ENCODE assay signal across 23 mouse cellular contexts in genomic region chr4:105076152-105076551, GRCm38 (mm10). TPM values are rescaled to one million over a fixed set of nuclear protein-coding genes. Genes with fewer than 3 reads are reported as not detected.
DNase-seq lines count a peak whose midpoint lies in the region; ATAC-seq and TF ChIP-seq lines count a peak whose summit lies in the region.
"Had no signal": no experiment of that assay in that cellular context is flagged by ENCODE, and none has a peak within 500 bp of the region (broad histone marks: within the 10 kb centered on the region; RNA-seq: fewer than 3 reads in every experiment).

No protein-coding gene starts in this region.

- H3K36me3 ChIP-seq in intestine, embryonic 15.5 days, result no peaks in the 10 kb centered on the region
- no peaks in the 10 kb centered on the region for H3K36me3 ChIP-seq in intestine, postnatal 0 days (ENCODE audit: control insufficient read depth, insufficient read depth)
- no peaks in the 10 kb centered on the region for H3K36me3 ChIP-seq in kidney, postnatal 0 days (ENCODE audit: insufficient read depth, low read length)
- H3K36me3 ChIP-seq: hindbrain, embryonic 10.5 days; limb, embryonic 12.5 days; liver, embryonic 12.5 days; midbrain, embryonic 12.5 days; neural tube, embryonic 12.5 days had no signal

- no peak for DNase-seq in Patski (ENCODE audit: low read depth, low spot score)
- peak; percentile 22 for DNase-seq in kidney, postnatal 0 days (ENCODE audit: low spot score)
- peak; percentile 45 for DNase-seq in large intestine, adult 2 months (ENCODE audit: low read depth, low spot score)
- no peak for DNase-seq in adrenal gland, adult 2 months
- DNase-seq in gastrocnemius, adult 2 months, result no peak
- DNase-seq: cerebellum, adult 11 months; cerebellum, adult 9-10 months; cerebellum, postnatal 36 days; gastrocnemius, postnatal 14 days; heart, postnatal 14 days; liver, postnatal 0 days; lung, postnatal 4 days had no signal

- CTCF ChIA-PET in Patski (lab: Charles Lee), result no interaction called here

- H3K4me3 ChIP-seq in intestine, embryonic 15.5 days (replicated peaks), result no peak overlapping the region
- H3K4me3 ChIP-seq in intestine, postnatal 0 days (ENCODE audit: low read depth, low read length), result no peak overlapping the region
- H3K4me3 ChIP-seq in kidney, postnatal 0 days (replicated peaks; ENCODE audit: low read depth, low read length), result no peak overlapping the region
- no peak overlapping the region for H3K4me3 ChIP-seq in gastrocnemius, adult 2 months
- H3K4me3 ChIP-seq: forebrain, embryonic 13.5 days; hindbrain, embryonic 10.5 days; limb, embryonic 12.5 days; liver, embryonic 12.5 days; megakaryocyte, embryonic 14.5 days; midbrain, embryonic 12.5 days; myocyte; neural tube, embryonic 12.5 days had no signal

- H3K27me3 ChIP-seq in intestine, embryonic 15.5 days (replicated peaks), result no peaks in the 10 kb centered on the region
- no peaks in the 10 kb centered on the region for H3K27me3 ChIP-seq in intestine, postnatal 0 days (replicated peaks; ENCODE audit: control insufficient read depth, insufficient read depth, low read length)
- no peaks in the 10 kb centered on the region for H3K27me3 ChIP-seq in Patski
- H3K27me3 ChIP-seq in kidney, postnatal 0 days (ENCODE audit: insufficient read depth, low read length), result no peaks in the 10 kb centered on the region
- H3K27me3 ChIP-seq: forebrain, embryonic 13.5 days; limb, embryonic 12.5 days; liver, embryonic 12.5 days; midbrain, embryonic 12.5 days; neural tube, embryonic 12.5 days had no signal

- POLR2A ChIA-PET in Patski (lab: Charles Lee), result no interaction called here

- intact Hi-C loops in gastrocnemius, adult 2 months (cut with DNase I), result loop anchor here (10.0 kb wide), 1 partner anchor 49 kb away; no protein-coding TSS in a partner anchor

- H3K27ac ChIP-seq in intestine, embryonic 15.5 days, result no peak overlapping the region
- no peak overlapping the region for H3K27ac ChIP-seq in intestine, postnatal 0 days (ENCODE audit: low read depth, low read length)
- H3K27ac ChIP-seq in kidney, postnatal 0 days, result no peak overlapping the region
- no peak overlapping the region for H3K27ac ChIP-seq in gastrocnemius, adult 2 months
- H3K27ac ChIP-seq: forebrain, embryonic 13.5 days; hindbrain, embryonic 10.5 days; hindbrain, postnatal 0 days; limb, embryonic 12.5 days; liver, embryonic 12.5 days; midbrain, embryonic 12.5 days; neural tube, embryonic 12.5 days had no signal

- H3K4me1 ChIP-seq in intestine, embryonic 15.5 days (replicated peaks), result no peaks in the 10 kb centered on the region
- no peaks in the 10 kb centered on the region for H3K4me1 ChIP-seq in intestine, postnatal 0 days (replicated peaks; ENCODE audit: control insufficient read depth, insufficient read depth, low read length)
- H3K4me1 ChIP-seq in kidney, postnatal 0 days (replicated peaks; ENCODE audit: insufficient read depth, low read length), result no peaks in the 10 kb centered on the region
- H3K4me1 ChIP-seq: forebrain, embryonic 13.5 days; hindbrain, embryonic 10.5 days; liver, embryonic 12.5 days; midbrain, embryonic 12.5 days; neural tube, embryonic 12.5 days had no signal

- TF ChIP-seq CTCF in intestine, postnatal 0 days (IDR thresholded peaks at IDR 0.05; ENCODE audit: low read depth), result no peak
- TF ChIP-seq CTCF in Patski (IDR thresholded peaks at IDR 0.05), result no peak
- TF ChIP-seq CTCF in kidney, postnatal 0 days (IDR thresholded peaks at IDR 0.05; ENCODE audit: low read depth), result no peak
- no peak for TF ChIP-seq CTCF in gastrocnemius, adult 2 months (IDR thresholded peaks at IDR 0.05)

- no peaks in the 10 kb centered on the region for H3K9me3 ChIP-seq in intestine, embryonic 15.5 days
- no peaks in the 10 kb centered on the region for H3K9me3 ChIP-seq in intestine, postnatal 0 days (ENCODE audit: control insufficient read depth)
- no peaks in the 10 kb centered on the region for H3K9me3 ChIP-seq in kidney, postnatal 0 days (replicated peaks; ENCODE audit: low read length)
- H3K9me3 ChIP-seq: forebrain, embryonic 13.5 days; hindbrain, embryonic 10.5 days; limb, embryonic 12.5 days; liver, embryonic 12.5 days; megakaryocyte, embryonic 14.5 days; neural tube, embryonic 12.5 days had no signal

- peak; percentile 56; the same call in 1 of the 2 replicates for ATAC-seq in intestine, embryonic 15.5 days
- ATAC-seq in intestine, postnatal 0 days, result no peak
- ATAC-seq in Patski, result peak; percentile 79
- peak; percentile 66; the same call in 1 of the 2 replicates for ATAC-seq in kidney, postnatal 0 days (replicated peaks; ENCODE audit: low FRiP score, low read depth)
- ATAC-seq: forebrain, embryonic 13.5 days; hindbrain, postnatal 0 days; liver, embryonic 12.5 days; liver, postnatal 0 days had no signal

- in situ Hi-C loops in Patski (cut with MboI; ENCODE audit: low pct_unique_long_range_greater_than_20kb), result no loop called here

- no peak overlapping the region for H3K4me2 ChIP-seq in intestine, embryonic 15.5 days (replicated peaks)
- H3K4me2 ChIP-seq in intestine, postnatal 0 days (replicated peaks; ENCODE audit: low read depth), result no peak overlapping the region
- 0 out of 2 replicates have a peak overlapping the region, but pooled peaks have one; percentile 3 for H3K4me2 ChIP-seq in kidney, postnatal 0 days (ENCODE audit: low read length)
- H3K4me2 ChIP-seq: forebrain, embryonic 13.5 days; limb, embryonic 12.5 days; liver, embryonic 12.5 days; midbrain, embryonic 12.5 days; neural tube, embryonic 12.5 days had no signal

- H3K9ac ChIP-seq in intestine, embryonic 15.5 days, result no peak overlapping the region
- H3K9ac ChIP-seq in intestine, postnatal 0 days (ENCODE audit: low read depth, low read length), result no peak overlapping the region
- no peak overlapping the region for H3K9ac ChIP-seq in kidney, postnatal 0 days (ENCODE audit: low read depth, low read length)
- H3K9ac ChIP-seq: forebrain, embryonic 13.5 days; limb, embryonic 12.5 days; liver, embryonic 12.5 days; liver, postnatal 0 days; midbrain, embryonic 12.5 days; neural tube, embryonic 12.5 days had no signal

- 77% methylated on average over 6 of the region's 6 CpGs for WGBS in intestine, embryonic 15.5 days
- WGBS in intestine, postnatal 0 days, result 48% methylated on average over 6 of the region's 6 CpGs
- WGBS in kidney, postnatal 0 days, result 68% methylated on average over 6 of the region's 6 CpGs
- 41% methylated on average over 6 of the region's 6 CpGs for WGBS in large intestine, adult 2 months

RNA-seq across cellular contexts. Expression of gene Prkaa2, which starts 33.5 kb away (rescaled TPM):
- polyA plus RNA-seq in intestine, embryonic 15.5 days (2015; fragmentation: Nextera tagmentation; extraction: Ambion mirVana), result 4.6 and 5.4 TPM in 2 replicates
- polyA plus RNA-seq in intestine, postnatal 0 days (2015; fragmentation: Nextera tagmentation; extraction: Ambion mirVana), result 10.2 and 10.9 TPM in 2 replicates
- polyA plus RNA-seq in Patski (2021), result 12.6 TPM
- 14.0 and 15.3 TPM in 2 replicates for polyA plus RNA-seq in kidney, postnatal 0 days (2015; fragmentation: Nextera tagmentation; extraction: Ambion mirVana)
- 4.2 and 5.2 TPM in 2 replicates for polyA plus RNA-seq in large intestine, adult 2 months (2012; rRNA removed)
- total RNA-seq in adrenal gland, adult 2 months (2021), result 1 to 10 TPM; 8.5 to 10.0 TPM
- 0.78 and 1.2 TPM in 2 replicates for polyA plus RNA-seq in adrenal gland, adult 2 months (2012; rRNA removed)
- total RNA-seq in gastrocnemius, adult 2 months (2021), result 100 to 1,000 TPM; 135 to 136 TPM

Comparison
In these comparisons a context has a peak if more than half of its experiments do, and no peak if none do; other contexts are left out.
1. DNase-seq: peak in kidney, postnatal 0 days (single experiment) and large intestine, adult 2 months (single experiment); none in Patski (single experiment), adrenal gland, adult 2 months (single experiment) and gastrocnemius, adult 2 months (single experiment).